1 mouse cellular context compared by ENCODE assay signal in genomic region chr5:113841243-113842225, GRCm38 (mm10).
TF ChIP-seq lines count a peak whose summit lies in the region.

No protein-coding gene starts in this region.

TF ChIP-seq in MEL, 35 proteins besides CTCF, POLR2A, EP300 and RAD21 (continued from another document):
- TF ChIP-seq TAL1 (IDR thresholded peaks at IDR 0.05; ENCODE audit: low read length) (no peak), MAZ (IDR thresholded peaks at IDR 0.05; ENCODE audit: low read depth, low read length) (no peak)
